Mouse (Mus musculus): ENCODE measurements around the gene Sgo2a.

- no peak for TF ChIP-seq CTCF (IDR thresholded peaks at IDR 0.05; ENCODE audit: extremely low read depth, insufficient read length, insufficient replicate concordance, low read depth, low read length)
- TF ChIP-seq POLR2A (IDR thresholded peaks at IDR 0.05; ENCODE audit: low read depth, low read length) = no peak
Observed at GRCm38 (mm10) chr1:57954376-57954765, 41.4 kb upstream of the Sgo2a start.
